Mouse (Mus musculus) intestine, postnatal 0 days (tissue): ENCODE results near the gene Dnah7a. TPM values are rescaled to one million over a fixed set of nuclear protein-coding genes. Genes with fewer than 3 reads are reported as not detected.
"Not testable (repeated sequence)": the region's sequence is repeated elsewhere in the genome, so short reads cannot be mapped to it uniquely, and the experiment has no call there.

ENCODE experiments used
- ATAC-seq: fragments of 200-750 bp; cut with Nextera tagmentation; 2 replicates; pipeline ENCODE4 v1.8.0; 2017; ENCODE audit warnings: mild to moderate bottlenecking, moderate TSS enrichment, moderate library complexity
- H3K27ac ChIP-seq: fragments of 300-500 bp; sonication (generic); 2 replicates; pipeline ENCODE4 v1.5.1; 2014; ENCODE audit warnings: mild to moderate bottlenecking, low read depth, low read length, moderate library complexity
- H3K27me3 ChIP-seq: fragments of 300-500 bp; sonication (generic); replicated peaks from 2 replicates; pipeline ENCODE4 v1.6.1; 2014; ENCODE audit warnings: low read length, mixed read lengths; ENCODE audit not compliant: control insufficient read depth, insufficient read depth
- H3K36me3 ChIP-seq: fragments of 300-500 bp; sonication (generic); 2 replicates; pipeline ENCODE4 v1.6.1; 2014; ENCODE audit warnings: mild to moderate bottlenecking, moderate library complexity; ENCODE audit not compliant: control insufficient read depth, insufficient read depth
- H3K4me1 ChIP-seq: fragments of 300-500 bp; sonication (generic); replicated peaks from 2 replicates; pipeline ENCODE4 v1.6.1; 2014; ENCODE audit warnings: antibody characterized with exemption, low read length, mixed read lengths; ENCODE audit not compliant: control insufficient read depth, insufficient read depth
- H3K4me2 ChIP-seq: fragments of 300-500 bp; sonication (generic); replicated peaks from 2 replicates; pipeline ENCODE4 v1.6.1; 2014; ENCODE audit warnings: low read depth, mild to moderate bottlenecking, moderate library complexity
- H3K4me3 ChIP-seq: fragments of 300-500 bp; sonication (generic); 2 replicates; pipeline ENCODE4 v1.5.1; 2014; ENCODE audit warnings: low read depth, low read length
- H3K9ac ChIP-seq: fragments of 300-500 bp; sonication (generic); 2 replicates; pipeline ENCODE4 v1.6.1; 2014; ENCODE audit warnings: mild to moderate bottlenecking, low read depth, low read length
- H3K9me3 ChIP-seq: fragments of 300-500 bp; sonication (generic); 2 replicates; pipeline ENCODE4 v1.6.1; 2016; ENCODE audit warnings: mixed run types; ENCODE audit not compliant: control insufficient read depth
- CTCF ChIP-seq: sonication (generic); IDR thresholded peaks from 2 replicates; pipeline ENCODE4 v1.5.1; 2016; ENCODE audit warnings: low read depth, mild to moderate bottlenecking, control low read depth, antibody characterized with exemption, moderate library complexity
- WGBS: fragments of 180-500 bp; shearing (Covaris S2); extraction: QIAGEN DNeasy Blood & Tissue Kit; methylation state at CpG from one replicate; pipeline ENCODE4 v1.1.7; 2014; 5-methylcytosine and 5-hydroxymethylcytosine counted together
- polyA plus RNA-seq: library from polyadenylated mRNA; unstranded; fragments of >200 nt; fragmentation: Nextera tagmentation; extraction: Ambion mirVana; gene quantifications from 2 replicates; pipeline ENCODE4 v1.2.1, GENCODE M21; 2015

The Dnah7a gene
- polyA plus RNA-seq, 1 experiment from 2014 or later: 0.14 TPM

GRCm38 (mm10) chr1:53473699-53474098, 232.9 kb downstream of the Dnah7a start:
- no peak overlapping the region for H3K27ac ChIP-seq
- no peak for ATAC-seq
- TF ChIP-seq CTCF: no peak
- no peak overlapping the region for H3K4me2 ChIP-seq
- H3K4me1 ChIP-seq: no peaks in the 10 kb centered on the region
- no peaks in the 10 kb centered on the region for H3K27me3 ChIP-seq
- no peak overlapping the region for H3K4me3 ChIP-seq
- 62% methylated on average over 4 of the region's 4 CpGs for WGBS
- H3K9me3 ChIP-seq: no peaks in the 10 kb centered on the region
- no peak overlapping the region for H3K9ac ChIP-seq
- H3K36me3 ChIP-seq: no peaks in the 10 kb centered on the region

- 62% methylated on average over 1 of the region's 1 CpGs for WGBS
- not testable (repeated sequence) for H3K4me1 ChIP-seq
These were observed 234.5 kb downstream of the Dnah7a start for GRCm38 (mm10) chr1:53472084-53472483.

GRCm38 (mm10) chr1:53467325-53467670, 239.3 kb downstream of the Dnah7a start:
- no peak overlapping the region for H3K9ac ChIP-seq
- H3K27me3 ChIP-seq: no peaks in the 10 kb centered on the region
- H3K36me3 ChIP-seq: no peaks in the 10 kb centered on the region
- no peak for TF ChIP-seq CTCF
- no peak overlapping the region for H3K4me2 ChIP-seq
- no peak overlapping the region for H3K4me3 ChIP-seq
- no peaks in the 10 kb centered on the region for H3K4me1 ChIP-seq
- no peak for ATAC-seq
- no peaks in the 10 kb centered on the region for H3K9me3 ChIP-seq
- no peak overlapping the region for H3K27ac ChIP-seq
- WGBS: 76% methylated on average over 2 of the region's 2 CpGs

More at GRCm38 (mm10) chr1:53472084-53472483, 234.5 kb downstream of the Dnah7a start:
- H3K27me3 ChIP-seq, ATAC-seq, H3K4me3 ChIP-seq, H3K9me3 ChIP-seq, H3K36me3 ChIP-seq, H3K4me2 ChIP-seq, H3K9ac ChIP-seq, H3K27ac ChIP-seq: not testable (repeated sequence)

- H3K27ac ChIP-seq, H3K36me3 ChIP-seq, H3K4me2 ChIP-seq, H3K9ac ChIP-seq, ATAC-seq, H3K4me3 ChIP-seq, H3K27me3 ChIP-seq, H3K9me3 ChIP-seq, H3K4me1 ChIP-seq: not testable (repeated sequence)
- whole genome bisulfite sequencing: 88% methylated on average over 4 of the region's 4 CpGs
These were observed 239.9 kb downstream of the Dnah7a start for GRCm38 (mm10) chr1:53466524-53467324.

DNA sequence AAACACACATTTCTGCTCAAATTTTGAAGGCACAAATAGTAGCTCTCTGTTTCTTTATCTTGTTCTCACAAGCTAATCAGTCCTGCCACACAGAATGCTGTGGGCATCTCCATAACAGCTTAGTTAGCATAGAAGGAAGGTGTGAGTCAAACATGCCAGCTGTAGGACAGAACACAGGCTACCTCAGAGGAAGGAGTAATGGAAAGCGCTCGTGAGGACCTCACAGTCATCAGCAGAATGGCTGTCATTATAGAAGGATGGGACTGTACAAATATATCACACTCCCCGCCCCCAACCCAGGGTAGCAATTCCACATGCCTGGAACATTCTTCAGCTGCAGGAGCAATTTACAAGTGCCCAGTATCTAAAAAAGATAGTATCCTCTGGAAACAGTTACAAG, 267.4 kb downstream of the Dnah7a start:
- H3K9me3 ChIP-seq, ATAC-seq, H3K36me3 ChIP-seq, H3K27ac ChIP-seq, H3K27me3 ChIP-seq, H3K4me3 ChIP-seq, H3K9ac ChIP-seq, H3K4me2 ChIP-seq, H3K4me1 ChIP-seq: not testable (repeated sequence)
- 67% methylated on average over 3 of the region's 3 CpGs for WGBS

DNA sequence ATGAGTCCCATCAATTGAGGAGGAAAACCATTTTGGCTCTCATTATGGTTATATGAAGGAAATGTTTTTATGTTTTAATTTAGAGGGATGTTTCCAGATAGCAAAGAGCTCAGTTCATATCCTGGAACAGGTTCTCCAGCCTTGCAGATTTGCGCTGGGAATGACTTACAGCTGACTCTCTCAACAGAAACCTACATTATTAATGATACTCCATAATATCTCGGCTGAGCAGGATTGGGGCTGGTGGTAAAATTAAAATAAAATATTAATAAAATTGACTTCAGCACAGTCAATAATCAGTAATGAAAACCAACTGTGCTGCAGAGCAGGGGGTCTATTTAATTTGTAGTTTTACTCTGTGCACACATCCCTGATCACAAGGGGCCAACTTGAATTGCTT, 274.2 kb downstream of the Dnah7a start:
- not testable (repeated sequence) for H3K27me3 ChIP-seq, H3K36me3 ChIP-seq, H3K4me2 ChIP-seq, H3K27ac ChIP-seq, ATAC-seq, H3K9ac ChIP-seq, H3K4me3 ChIP-seq, H3K4me1 ChIP-seq, H3K9me3 ChIP-seq
- 87% methylated on average over 2 of the region's 2 CpGs for WGBS
